Mouse (Mus musculus): ENCODE measurements around the gene Prkce.

Prkce gene

DNA sequence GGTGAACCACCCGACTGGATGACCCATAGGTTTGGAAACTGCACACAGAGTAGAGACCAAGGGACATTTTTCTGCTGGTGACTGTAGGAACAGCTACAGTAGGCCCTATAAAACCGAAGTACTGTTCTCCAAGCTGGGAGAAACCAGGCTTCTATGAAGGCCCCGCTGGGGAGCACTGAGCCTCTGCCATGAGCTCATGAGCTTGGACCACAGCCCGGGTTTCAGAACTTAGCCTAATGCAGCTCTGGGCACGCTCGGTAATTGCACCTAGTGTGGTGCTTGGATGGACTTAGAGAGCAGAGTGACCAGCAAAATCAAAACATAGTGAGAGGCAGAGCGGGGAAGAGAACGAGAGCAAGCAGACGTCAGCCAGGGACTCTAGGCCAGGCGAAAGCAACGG is 134.7 kb downstream of the Prkce start:
- CTCF ChIA-PET = interaction anchor here in 2 of 4 experiments (1.2 to 1.3 kb wide), 2 partner anchors 9 kb away, joined by 3 to 8 read pairs; no protein-coding TSS in a partner anchor
- POLR2A ChIA-PET = interaction anchor here in 1 of 4 experiments (1.3 kb wide), 1 partner anchor 14 kb away, joined by 3 read pairs; no protein-coding TSS in a partner anchor

DNA sequence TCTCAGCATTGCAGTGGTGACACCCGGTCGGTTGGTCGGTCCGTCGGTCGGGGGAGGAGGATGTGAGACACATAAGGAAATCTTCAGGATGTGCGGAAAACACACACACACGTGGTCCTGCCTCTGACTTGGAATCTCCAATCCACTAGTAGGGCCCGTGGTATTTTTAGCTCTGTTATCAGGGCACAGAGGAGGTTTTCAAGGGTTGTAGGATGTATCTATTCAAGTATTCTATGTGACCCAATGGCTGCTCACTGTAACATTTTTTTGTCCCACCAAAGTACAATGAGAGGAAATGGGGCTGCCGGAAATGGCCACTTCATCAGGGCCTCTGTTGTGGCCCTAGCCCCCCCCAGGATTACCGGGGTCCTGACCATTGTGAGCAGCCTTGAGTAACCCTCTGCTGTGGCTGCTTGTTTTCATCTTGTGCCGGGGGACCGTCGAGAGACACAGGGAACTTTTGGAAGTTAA is 135.3 kb downstream of the Prkce start:
- POLR2A ChIA-PET = interaction anchor here in 1 of 4 experiments (1.3 kb wide), 1 partner anchor 14 kb away, joined by 3 read pairs; no protein-coding TSS in a partner anchor
- CTCF ChIA-PET = interaction anchor here in 1 of 4 experiments (1.3 kb wide), 1 partner anchor 9 kb away, joined by 3 read pairs; no protein-coding TSS in a partner anchor

DNA sequence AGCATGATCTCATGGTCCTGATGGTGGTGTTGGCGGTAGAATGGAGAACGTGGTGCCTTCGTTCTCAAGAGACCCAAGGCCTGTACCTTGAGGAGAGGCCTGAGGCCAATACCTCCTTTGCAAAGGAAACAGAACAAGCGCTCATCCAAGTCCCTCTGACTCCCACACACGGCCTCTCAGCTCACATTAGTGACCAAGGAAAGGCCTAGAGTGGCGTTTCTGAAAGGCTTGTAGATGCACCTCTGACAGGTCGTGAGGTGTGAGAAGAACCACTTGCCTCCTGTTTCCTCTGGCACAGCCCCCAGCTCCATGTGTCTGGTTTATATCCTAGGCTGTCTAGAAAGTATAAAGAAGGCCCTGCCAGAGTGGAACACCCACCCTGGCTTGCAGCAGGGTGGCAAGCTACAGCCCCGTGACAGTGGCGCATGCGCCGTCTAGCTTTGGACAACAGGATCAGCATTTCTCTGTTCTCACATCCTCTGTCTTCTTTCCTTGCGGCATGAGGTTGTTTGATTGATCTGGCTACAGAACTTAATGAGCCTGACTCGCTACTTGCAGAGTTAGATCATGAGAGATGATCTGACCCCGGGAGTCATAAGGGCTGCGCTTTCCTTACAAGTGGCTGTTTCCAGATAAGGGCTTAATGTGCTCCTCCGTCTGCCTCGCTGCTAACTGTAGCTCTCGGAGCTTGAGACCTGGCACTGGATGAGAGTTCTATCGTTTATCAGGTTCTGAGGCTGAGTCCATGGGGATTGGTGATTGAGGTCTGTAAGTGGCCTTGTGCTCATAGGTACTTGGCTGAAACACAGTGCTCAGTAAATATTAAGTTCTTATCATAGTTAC is 136.0 kb downstream of the Prkce start:
- ChIA-PET POLR2A (no interaction called here), CTCF (no interaction called here)

DNA sequence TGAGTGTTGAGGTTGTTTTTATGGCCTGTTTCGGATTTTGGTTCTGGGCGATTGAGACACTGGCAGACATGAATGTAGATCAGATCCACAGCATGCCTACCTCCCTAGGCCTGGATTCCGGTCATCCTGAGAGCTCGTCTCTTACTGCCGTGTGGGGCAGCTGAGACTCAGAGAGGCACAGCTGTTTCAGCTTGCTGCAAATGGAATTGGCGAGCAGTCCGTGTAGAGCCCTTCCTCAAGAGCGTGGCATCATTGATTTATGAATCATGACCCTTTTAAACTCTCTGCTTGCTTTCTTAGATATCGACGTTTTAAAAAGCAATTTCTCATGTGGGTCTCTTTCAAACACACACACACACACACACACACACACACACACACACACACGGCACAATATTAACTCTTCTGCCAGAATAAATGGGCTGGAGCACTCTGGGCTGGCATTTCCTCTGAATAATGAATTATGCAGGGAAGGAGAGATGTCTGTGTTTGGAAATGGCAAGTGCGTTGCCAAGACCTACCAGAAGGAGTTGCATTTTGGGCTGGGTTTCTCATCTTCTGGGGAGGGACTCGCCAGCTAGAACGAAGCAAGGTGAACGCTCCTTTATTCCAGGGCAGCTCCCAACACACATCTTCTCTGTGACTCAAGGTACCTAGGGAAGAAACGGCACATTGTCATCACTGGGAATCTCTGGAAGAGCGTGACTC is 137.5 kb downstream of the Prkce start:
- ChIA-PET POLR2A (interaction anchor here in 1 of 4 experiments (0.7 kb wide), 1 partner anchor 572 kb away, joined by 4 read pairs; no protein-coding TSS in a partner anchor), CTCF (interaction anchor here in 1 of 4 experiments (0.5 kb wide), 1 partner anchor 12 kb away, joined by 3 read pairs; no protein-coding TSS in a partner anchor)

DNA sequence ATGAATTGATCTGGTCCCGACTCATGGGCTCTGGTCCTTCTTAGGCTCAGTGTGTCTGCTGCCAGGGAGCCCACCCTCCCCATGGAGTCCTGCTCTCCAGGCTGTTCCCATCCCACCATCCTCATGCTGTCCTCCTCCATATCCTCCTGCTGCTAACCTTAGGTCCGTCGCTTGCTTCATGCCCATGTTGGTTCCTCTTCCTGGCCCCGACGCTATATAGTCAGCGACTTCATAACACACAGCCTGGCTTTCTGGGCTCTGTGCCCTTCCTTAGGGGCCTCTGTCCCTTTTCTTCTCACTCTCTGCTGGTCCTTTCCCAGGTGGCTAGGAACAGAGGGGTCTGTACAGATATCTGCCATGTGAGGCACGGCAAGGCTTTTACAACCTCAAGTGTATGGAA is 138.6 kb downstream of the Prkce start:
- CTCF ChIA-PET = no interaction called here

DNA sequence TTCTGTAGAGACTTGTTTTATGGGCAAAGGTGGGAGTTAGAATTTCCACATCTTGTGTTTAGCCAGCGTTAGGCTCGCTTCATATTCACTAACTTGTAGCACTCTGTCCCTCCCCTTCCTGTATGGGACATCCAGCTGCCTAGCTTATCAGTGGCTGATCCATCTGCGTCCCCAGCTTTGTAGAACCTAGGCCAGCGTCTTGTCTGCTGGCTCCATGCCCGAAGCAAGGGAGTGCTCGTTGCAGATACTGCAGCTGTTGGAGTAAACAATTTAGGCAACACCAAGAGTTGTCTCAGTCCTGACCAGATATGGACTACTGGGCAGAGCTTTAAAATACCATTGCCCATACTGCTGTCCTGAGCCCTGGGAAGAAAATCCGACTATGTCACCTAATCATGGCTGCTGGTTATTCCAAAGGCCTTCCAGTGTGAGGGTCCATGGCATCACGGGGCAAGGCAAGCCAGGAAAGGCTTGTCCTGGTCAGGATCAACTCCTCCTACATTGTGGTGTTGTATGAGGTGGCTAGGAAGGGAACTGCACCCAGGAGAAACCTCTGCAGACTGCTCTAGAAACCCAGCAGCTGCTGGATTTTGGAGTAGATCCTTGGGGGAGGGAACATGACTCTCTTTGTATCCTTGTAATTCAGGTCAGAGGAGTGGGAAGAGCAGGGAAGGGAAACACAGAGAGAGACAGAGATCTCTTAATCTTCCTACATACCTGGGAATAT is 146.0 kb downstream of the Prkce start:
- POLR2A ChIA-PET = no interaction called here
- CTCF ChIA-PET = no interaction called here

More for the DNA sequence above, 138.6 kb downstream of the Prkce start:
- POLR2A ChIA-PET = no interaction called here

DNA sequence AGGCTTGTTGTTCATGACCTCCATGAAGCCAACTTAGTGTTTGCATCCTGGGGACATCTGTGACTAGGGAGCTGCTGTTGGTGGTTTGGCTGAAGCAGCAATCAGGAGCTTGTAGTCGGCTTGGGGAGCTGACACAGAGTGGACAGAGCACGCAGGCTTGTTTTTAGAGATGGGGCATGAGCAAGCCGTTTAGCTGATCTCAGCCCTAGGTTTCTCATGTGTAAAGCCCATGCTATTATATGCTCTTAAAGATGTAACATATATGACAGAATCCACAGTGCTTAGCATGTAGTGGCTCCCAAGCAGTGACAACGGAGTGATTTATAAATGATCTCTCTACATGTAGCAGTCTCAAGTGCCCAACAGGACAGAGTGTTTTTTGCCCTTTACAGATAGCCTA is 148.3 kb downstream of the Prkce start:
- CTCF ChIA-PET = interaction anchor here in 1 of 4 experiments (0.7 kb wide), 1 partner anchor 590 kb away, joined by 5 read pairs; no protein-coding TSS in a partner anchor
- POLR2A ChIA-PET = no interaction called here

DNA sequence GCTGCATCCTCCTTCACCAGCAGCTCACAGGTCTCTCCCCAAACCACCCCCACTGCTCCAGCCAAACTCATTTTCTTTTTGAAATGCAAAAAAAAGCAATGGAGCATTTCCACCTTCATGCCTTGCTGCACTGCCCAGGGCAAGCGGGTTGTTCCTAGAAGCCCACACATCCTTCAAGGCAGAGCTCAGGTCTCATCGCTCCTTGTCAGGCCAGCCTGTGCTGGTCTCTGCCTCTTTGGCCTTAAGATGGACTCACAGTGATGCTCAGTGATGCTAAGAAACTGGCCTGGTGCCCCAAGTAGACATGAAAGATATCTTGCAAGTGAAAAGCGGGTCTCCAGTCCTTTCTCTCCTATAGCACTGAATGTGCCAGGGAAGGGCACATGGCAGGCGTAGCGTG is 149.2 kb downstream of the Prkce start:
- POLR2A ChIA-PET = interaction anchor here in 2 of 4 experiments (0.6 to 0.7 kb wide), 2 partner anchors 23 to 389 kb away, joined by 3 read pairs; no protein-coding TSS in a partner anchor
- CTCF ChIA-PET = interaction anchor here in 1 of 4 experiments (0.7 kb wide), 1 partner anchor 589 kb away, joined by 5 read pairs; no protein-coding TSS in a partner anchor

DNA sequence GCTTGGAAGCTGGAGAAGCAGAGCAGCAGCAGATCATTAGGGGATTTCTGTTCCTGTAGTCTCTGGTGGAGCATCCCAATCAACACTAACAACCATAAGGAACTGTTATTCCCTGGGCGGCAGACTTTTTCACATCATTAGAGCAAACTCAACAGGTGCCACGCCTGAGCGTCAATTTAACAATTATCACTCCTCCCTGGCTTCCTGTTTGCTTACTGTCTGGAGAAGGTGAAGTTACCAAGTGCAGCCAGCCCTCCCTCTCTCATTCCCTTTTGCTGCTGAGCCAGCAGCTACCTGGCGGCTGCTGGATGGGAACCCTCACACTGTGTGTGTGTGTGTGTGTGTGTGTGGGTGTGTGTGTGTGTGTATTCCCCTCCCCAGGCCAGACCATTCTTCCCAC is 149.6 kb downstream of the Prkce start:
- CTCF ChIA-PET = no interaction called here

DNA sequence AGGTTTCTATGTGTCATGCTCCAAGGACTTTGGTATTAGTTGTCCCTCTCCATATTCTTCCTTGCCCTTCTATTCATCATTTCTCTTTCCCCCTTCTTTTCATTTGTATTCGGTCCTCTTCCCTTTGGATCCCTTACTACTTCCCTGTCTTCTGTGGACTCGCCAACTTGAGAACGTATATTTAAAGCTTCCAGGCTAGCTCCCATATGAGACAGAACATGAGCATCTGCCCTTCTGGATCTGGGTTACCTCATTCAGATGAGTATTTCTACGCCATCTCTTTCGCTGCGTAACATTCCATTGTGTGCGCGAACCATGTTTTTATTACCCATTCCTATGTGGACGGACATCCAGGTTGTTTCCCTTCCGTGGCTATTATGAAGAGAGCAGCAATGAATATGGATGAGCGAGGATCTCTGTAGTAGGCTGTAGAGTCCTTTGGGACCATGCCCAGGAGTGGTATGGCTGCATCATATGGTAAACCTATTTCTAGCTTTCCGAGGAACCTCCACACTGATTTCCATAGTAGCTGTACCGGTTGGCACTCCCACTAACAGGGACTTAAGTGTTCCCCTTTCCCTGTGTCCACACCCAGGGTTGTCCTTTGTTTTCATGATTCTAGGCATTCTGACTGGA is 152.5 kb downstream of the Prkce start:
- ChIA-PET CTCF (no interaction called here), POLR2A (interaction anchor here in 1 of 4 experiments (0.7 kb wide), 1 partner anchor 28 kb away, joined by 3 read pairs; no protein-coding TSS in a partner anchor)

More for the DNA sequence above, 149.6 kb downstream of the Prkce start:
- POLR2A ChIA-PET = interaction anchor here in 1 of 4 experiments (0.7 kb wide), 1 partner anchor 389 kb away, joined by 3 read pairs; no protein-coding TSS in a partner anchor

DNA sequence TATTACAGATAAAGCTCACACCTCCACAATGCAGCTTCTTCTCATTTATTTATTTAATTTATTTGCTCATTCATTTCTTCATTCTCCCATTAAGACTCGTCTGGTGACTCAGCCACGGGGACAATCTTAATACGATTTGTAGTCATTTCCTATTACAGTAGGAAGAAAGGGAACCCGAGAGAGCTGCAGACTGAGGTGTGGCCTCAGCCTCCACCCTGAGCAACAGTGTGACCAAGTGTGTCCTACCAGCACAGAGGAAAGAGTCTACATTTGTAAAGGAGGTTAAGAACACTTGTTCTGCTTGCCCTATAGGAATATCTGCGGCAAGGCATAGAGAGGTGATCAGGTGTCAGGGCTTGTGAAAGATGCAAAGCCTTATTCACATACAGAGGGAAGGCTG is 155.3 kb downstream of the Prkce start:
- ChIA-PET POLR2A (interaction anchor here in 1 of 4 experiments (1.0 kb wide), 1 partner anchor 371 kb away, joined by 7 read pairs; no protein-coding TSS in a partner anchor), CTCF (no interaction called here)

DNA sequence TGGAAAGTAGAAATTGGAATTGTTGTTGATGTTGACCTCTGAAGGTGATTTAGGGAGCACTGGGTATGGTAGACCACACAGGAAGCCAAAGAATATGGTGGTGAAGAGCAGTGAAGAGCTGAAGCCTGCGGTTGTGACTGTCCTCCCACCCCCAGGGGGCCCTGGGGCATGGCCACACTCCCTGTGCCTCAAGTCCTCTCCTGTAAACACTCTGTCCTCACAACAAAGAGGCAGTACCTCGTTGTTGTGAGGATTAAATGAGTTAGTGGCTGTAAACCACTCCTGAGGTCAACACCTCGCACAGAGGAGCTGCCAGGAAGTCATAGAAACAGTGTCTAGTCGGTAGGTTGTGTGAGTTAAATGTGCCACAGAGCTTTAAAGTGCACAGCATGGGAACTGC is 155.7 kb downstream of the Prkce start:
- ChIA-PET CTCF (no interaction called here), POLR2A (interaction anchor here in 1 of 4 experiments (1.0 kb wide), 1 partner anchor 370 kb away, joined by 7 read pairs; no protein-coding TSS in a partner anchor)

DNA sequence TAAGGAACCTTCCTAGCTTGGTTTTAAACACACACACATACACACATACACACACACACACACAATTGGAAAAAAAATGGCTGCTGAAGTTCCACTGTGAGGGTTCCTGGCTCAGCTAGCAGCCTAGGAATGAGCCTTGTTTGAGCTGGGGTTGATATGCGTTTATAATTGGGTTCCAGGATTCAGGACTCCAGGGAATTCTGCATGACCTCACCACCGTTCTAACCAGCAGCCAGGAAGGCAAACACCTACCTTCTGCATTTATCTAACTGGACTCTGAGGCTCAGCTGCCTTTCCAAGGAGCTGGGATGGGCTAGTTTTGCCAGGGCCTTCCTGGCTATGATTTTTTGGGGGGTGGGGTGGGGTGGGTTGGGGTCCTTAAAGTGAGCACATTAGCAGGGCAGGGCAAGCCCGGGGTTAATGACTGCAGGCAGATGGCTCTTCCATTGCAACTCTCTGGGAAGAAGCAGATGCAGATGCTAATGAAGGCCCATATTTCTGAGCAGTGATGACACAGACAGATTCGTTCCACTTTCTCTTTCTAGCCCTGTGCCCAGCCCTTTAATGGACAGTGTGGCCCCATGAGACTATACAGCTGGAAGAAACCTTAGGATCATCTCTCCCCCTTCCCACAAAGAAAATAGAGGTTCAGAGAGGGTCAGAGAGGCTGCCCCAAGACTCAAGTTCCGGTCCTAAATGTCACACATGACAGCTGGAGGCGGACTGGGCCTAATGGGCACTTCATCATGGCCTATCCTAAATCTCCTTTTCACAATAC is 156.5 kb downstream of the Prkce start:
- ChIA-PET POLR2A (interaction anchor here in 1 of 4 experiments (0.6 to 0.8 kb wide), 2 partner anchors 8 to 150 kb away, joined by 4 read pairs; no protein-coding TSS in a partner anchor), CTCF (no interaction called here)

DNA sequence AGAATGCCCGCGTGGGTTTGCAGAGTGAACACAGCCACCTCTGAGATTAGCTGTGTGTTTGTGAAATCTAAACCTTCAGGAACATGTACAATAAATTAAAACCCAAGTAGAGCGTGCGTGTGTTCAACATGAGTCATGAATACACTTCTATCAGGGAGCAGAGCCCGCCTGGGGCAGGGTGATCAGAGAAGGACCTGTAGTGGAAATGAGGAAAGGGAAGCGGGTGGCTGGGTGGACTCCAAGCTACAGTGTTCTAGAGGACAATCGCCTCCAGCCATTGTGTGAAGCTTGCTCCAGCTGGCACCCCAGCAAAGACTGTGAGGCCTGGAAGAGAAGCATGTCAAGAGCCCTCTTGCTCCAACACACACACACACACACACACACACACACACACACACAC is 157.2 kb downstream of the Prkce start:
- ChIA-PET CTCF (no interaction called here), POLR2A (no interaction called here)

DNA sequence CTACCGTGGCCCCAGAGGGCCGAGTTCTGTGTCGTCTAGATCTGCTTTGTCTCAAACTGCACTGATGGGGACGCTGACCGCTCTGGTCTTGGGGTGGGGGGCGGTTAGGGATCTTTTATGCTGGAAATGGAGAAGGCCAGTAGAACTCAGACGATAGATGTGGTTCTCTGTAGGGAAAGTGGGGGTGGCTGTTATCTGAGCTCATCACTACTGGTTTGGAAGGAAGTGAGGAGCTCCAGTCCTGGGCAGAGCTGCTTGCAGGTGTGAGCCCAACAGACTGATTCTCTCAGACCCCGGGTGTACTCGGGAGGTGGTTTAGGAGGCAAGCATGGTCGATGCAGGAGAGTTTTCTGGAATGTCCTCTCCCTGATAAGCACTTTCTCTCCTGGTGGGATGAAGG is 157.7 kb downstream of the Prkce start:
- POLR2A ChIA-PET = no interaction called here
- CTCF ChIA-PET = no interaction called here

DNA sequence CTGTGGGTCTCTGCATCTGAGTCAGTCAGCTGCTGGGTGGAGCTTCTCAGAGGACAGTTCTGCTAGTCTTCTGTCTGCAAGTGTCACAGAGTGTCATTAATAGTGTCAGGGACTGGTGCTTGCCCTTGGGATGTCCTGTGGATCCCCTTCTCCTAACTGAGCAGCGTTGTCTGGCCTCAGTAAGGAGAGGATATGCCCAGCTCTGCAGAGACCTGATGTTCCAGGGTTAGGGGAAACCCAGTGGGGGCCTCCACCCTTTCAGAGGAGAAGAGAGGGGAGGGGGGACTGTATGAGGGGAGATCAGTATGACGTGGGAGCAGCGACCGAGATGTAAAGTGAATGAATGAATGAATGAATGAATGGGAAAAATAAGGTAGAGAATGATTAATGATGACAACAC is 160.4 kb downstream of the Prkce start:
- CTCF ChIA-PET = interaction anchor here in 1 of 4 experiments (0.6 kb wide), 1 partner anchor 1628 kb away, joined by 5 read pairs; no protein-coding TSS in a partner anchor
- POLR2A ChIA-PET = no interaction called here

DNA sequence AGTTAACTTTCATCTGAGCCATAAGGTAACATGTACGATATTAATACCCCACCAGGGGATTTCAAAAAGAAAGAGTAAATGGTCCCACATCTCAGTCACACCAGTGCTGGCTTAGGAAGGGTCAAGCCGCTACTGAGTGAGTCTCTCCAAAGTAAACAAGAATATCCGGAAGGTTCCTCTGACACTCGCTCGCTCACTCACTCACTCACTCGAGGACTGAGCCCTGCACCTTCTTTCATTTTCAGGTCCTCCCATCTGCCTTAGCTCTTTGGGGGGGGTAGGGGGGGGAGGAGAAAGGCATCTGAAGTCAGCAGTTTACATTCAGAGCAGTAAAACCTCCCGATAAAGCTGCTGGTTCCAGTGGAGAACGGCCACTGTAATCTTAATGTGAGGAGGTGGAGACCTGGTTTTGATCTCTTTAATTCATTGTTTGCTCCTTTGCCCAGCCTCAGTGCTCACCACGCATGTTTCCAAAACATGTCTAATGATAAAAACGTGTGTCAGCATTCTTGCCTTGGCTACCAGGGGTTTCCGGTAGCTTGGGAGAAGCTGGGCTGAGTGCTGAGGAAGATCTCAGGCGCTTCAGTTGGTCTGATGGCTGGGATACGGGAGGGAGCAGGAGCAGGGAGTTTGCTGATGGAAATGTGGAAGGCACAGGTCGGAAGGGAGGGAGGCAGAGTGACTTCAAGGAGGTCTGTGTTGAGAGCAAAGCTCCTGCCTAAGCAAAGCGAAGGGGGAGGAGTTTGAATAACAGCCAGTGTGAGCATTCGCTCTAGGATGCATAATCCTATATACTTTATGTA is 161.9 kb downstream of the Prkce start:
- POLR2A ChIA-PET = interaction anchor here in 3 of 4 experiments (0.6 to 1.0 kb wide), 3 partner anchors 10 to 44 kb away, joined by 3 to 5 read pairs (median 3); no protein-coding TSS in a partner anchor
- CTCF ChIA-PET = no interaction called here

Measured in embryonic stem cell, embryonic (primary cell).